Mouse (Mus musculus): ENCODE measurements around the gene Clec4n. TPM values are rescaled to one million over a fixed set of nuclear protein-coding genes. Genes with fewer than 3 reads are reported as not detected.
"Not testable (repeated sequence)": the region's sequence is repeated elsewhere in the genome, so short reads cannot be mapped to it uniquely, and the experiment has no call there.

Gene Clec4n
- polyA plus RNA-seq (2016; fragmentation: Nextera tagmentation; extraction: Ambion mirVana), result 0.22 and 0.48 TPM in 2 replicates

- WGBS, result 83% methylated on average over 3 of the region's 3 CpGs
- Histone ChIP-seq H3K4me3 (no peak within 1 kb of the TSS), H3K27ac (no peak within 1 kb of the TSS), H3K27me3 (ENCODE audit: poor library complexity, severe bottlenecking) (no peaks in the 10 kb centered on the region), H3K36me3 (replicated peaks) (no peaks in the 10 kb centered on the region), H3K9me3 (no peaks in the 10 kb centered on the region), H3K4me1 (no peaks in the 10 kb centered on the region)
- no peak for DNase-seq (ENCODE audit: extremely low spot score, low spot score)
Measured at GRCm38 (mm10) chr6:123229644-123230043, at the start of gene Clec4n. Clec4n (plus strand) TSS chr6:123229843.

GRCm38 (mm10) chr6:123184862-123185261 is 44.8 kb upstream of the Clec4n start:
- not testable (repeated sequence) for H3K4me1 ChIP-seq; H3K27me3 ChIP-seq (ENCODE audit: poor library complexity, severe bottlenecking); H3K36me3 ChIP-seq (replicated peaks); H3K27ac ChIP-seq; H3K4me3 ChIP-seq; H3K9me3 ChIP-seq; DNase-seq (ENCODE audit: extremely low spot score, low spot score)
- 84% methylated on average over 2 of the region's 2 CpGs for WGBS

DNA sequence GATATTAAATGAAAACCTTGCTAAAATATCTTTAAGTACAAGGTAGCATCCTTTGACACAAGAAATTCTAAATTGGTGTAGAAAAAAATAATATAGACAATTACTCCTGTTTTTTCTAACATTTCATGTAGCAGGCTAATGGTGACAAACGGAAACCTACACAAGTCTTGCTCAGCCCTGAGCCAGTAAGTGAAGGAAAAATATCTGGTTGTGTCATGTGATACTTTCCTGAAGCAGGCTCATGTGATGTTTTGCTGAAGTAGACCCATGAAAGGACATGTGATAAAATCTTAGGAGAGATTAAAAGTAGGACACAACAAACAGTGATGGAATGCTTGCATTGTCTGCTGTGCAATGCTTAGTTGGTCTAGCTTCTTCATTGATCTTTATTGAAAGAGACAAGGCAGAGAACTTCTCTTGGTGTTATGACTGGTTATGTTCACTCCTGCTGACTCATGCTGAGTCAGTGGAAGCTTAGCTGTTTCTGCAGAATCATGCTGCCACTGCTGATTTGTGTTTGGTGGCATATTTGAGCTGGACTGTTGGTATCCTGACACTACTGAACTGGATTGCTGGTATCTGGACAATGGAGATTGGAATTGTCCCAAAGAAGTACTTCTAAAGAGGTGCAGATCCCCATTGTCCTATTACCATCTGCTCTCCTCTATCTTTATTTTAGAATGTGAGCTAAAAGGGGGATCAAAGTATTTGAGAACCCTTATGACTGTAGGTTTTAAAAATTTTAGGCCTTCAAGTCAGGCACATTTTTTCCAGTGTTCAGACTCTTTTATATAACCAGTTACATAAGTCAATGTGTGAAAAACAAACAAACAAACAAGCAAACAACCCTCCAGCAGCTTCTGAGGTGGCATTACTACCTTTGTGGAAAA is 22.2 kb upstream of the Clec4n start:
- Histone ChIP-seq H3K4me1 (no peaks in the 10 kb centered on the region), H3K27ac (no peak overlapping the region), H3K27me3 (ENCODE audit: poor library complexity, severe bottlenecking) (no peaks in the 10 kb centered on the region), H3K4me3 (no peak overlapping the region), H3K36me3 (replicated peaks) (no peaks in the 10 kb centered on the region), H3K9me3 (no peaks in the 10 kb centered on the region)
- 90% methylated on average over 1 of the region's 1 CpGs for WGBS
- no peak for DNase-seq (ENCODE audit: extremely low spot score, low spot score)

GRCm38 (mm10) chr6:123208077-123208439 is 21.6 kb upstream of the Clec4n start:
- not testable (repeated sequence) for H3K4me1 ChIP-seq; DNase-seq (ENCODE audit: extremely low spot score, low spot score); H3K9me3 ChIP-seq

DNA sequence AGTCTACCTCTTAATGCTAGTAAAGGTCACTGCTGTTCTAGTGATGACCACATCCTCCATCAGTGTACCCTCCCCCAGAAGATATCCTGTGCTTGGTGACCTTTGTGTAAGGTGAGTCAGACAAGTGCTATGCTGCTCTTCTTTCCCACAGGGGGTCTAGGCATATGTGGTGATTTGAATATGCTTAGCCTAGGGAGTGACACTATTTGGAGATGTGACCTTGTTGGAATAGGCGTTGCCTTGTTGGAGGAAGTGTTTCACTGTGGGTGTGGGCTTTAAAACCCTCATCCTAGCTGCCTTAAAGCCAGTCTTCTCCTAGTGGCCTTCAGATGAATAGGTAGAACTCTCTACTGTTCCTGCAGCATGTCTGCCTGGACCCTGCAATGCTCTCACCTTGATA is 17.9 kb upstream of the Clec4n start:
- 89% methylated on average over 1 of the region's 1 CpGs for WGBS
- DNase-seq (ENCODE audit: extremely low spot score, low spot score), result no peak
- no peaks in the 10 kb centered on the region for H3K9me3 ChIP-seq
- no peak overlapping the region for H3K27ac ChIP-seq
- no peaks in the 10 kb centered on the region for H3K4me1 ChIP-seq
- no peak overlapping the region for H3K4me3 ChIP-seq
- H3K27me3 ChIP-seq (ENCODE audit: poor library complexity, severe bottlenecking), result no peaks in the 10 kb centered on the region
- no peaks in the 10 kb centered on the region for H3K36me3 ChIP-seq (replicated peaks)

More at GRCm38 (mm10) chr6:123208077-123208439, 21.6 kb upstream of the Clec4n start:
- H3K27ac ChIP-seq; H3K36me3 ChIP-seq (replicated peaks); H3K4me3 ChIP-seq; H3K27me3 ChIP-seq (ENCODE audit: poor library complexity, severe bottlenecking): not testable (repeated sequence)

DNA sequence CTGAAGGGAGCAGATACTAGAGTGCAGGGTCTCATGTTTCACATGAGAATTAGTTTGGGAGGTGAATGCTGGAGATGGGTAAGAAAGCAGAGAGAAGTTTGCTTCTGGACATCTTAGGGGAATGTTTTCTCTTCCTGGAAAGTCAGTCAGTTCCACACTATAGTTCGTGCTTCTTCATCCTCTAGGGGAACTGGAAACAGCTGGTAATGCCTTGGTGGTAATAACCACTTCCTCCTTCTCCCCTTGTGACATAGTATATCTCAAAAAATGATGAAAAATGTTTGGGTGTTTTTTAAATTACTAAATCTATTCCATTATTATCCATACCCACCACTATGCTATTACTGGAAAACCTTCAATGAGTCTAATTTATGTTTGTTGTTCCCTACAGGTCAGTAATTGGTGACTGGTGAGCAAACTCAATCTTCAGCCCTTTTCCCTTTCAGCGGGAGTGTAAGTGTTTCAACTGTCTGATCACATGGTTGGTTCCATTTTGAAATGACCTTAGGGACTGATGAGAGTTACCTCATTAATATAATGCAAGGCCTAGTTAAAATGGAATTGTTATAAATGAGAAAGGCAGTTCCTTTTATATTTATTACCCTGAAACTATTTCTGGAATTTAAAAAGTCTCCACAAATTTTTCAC is 2.0 kb upstream of the Clec4n start:
- WGBS, result 76% methylated on average over 2 of the region's 2 CpGs
- Histone ChIP-seq H3K27ac (no peak overlapping the region), H3K27me3 (ENCODE audit: poor library complexity, severe bottlenecking) (no peaks in the 10 kb centered on the region), H3K4me3 (no peak overlapping the region), H3K4me1 (no peaks in the 10 kb centered on the region), H3K9me3 (no peaks in the 10 kb centered on the region), H3K36me3 (replicated peaks) (no peaks in the 10 kb centered on the region)
- no peak for DNase-seq (ENCODE audit: extremely low spot score, low spot score)

DNA sequence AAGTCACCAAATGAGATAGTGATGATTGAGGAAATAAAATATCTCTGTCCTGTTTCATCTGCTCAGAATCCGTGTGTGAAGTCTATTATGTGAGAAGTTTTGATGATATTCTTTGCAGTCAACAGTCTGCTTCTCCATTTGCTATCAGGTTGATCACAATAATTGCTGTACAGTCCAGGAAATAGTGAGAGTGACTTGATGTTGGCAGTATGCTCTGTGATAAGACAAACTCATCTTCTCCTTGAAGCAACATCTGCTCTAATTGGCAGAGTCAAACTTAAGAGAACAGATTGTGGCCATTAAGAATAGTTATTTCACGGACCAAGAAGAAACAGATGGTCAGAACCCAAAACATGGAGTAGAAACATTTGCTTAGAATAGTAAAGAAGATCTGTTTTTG is 1.5 kb downstream of the Clec4n start:
- Histone ChIP-seq H3K36me3 (replicated peaks) (no peaks in the 10 kb centered on the region), H3K4me1 (no peaks in the 10 kb centered on the region), H3K27ac (no peak overlapping the region), H3K27me3 (ENCODE audit: poor library complexity, severe bottlenecking) (no peaks in the 10 kb centered on the region), H3K9me3 (no peaks in the 10 kb centered on the region), H3K4me3 (no peak overlapping the region)
- 74% methylated on average over 2 of the region's 2 CpGs for WGBS
- DNase-seq (ENCODE audit: extremely low spot score, low spot score), result no peak

- no peak overlapping the region for H3K4me3 ChIP-seq
- H3K27me3 ChIP-seq (ENCODE audit: poor library complexity, severe bottlenecking), result no peaks in the 10 kb centered on the region
- H3K36me3 ChIP-seq (replicated peaks), result no peaks in the 10 kb centered on the region
- H3K9me3 ChIP-seq, result no peaks in the 10 kb centered on the region
- H3K27ac ChIP-seq, result no peak overlapping the region
- H3K4me1 ChIP-seq, result no peaks in the 10 kb centered on the region
- no peak for DNase-seq (ENCODE audit: extremely low spot score, low spot score)
Measured at GRCm38 (mm10) chr6:123237582-123237981, 7.9 kb downstream of the Clec4n start.

GRCm38 (mm10) chr6:123244201-123244600 is 14.6 kb downstream of the Clec4n start:
- no peaks in the 10 kb centered on the region for H3K9me3 ChIP-seq
- no peaks in the 10 kb centered on the region for H3K4me1 ChIP-seq
- no peak for DNase-seq (ENCODE audit: extremely low spot score, low spot score)
- no peak overlapping the region for H3K27ac ChIP-seq
- WGBS, result 93% methylated on average over 5 of the region's 5 CpGs
- no peaks in the 10 kb centered on the region for H3K36me3 ChIP-seq (replicated peaks)
- H3K27me3 ChIP-seq (ENCODE audit: poor library complexity, severe bottlenecking), result no peaks in the 10 kb centered on the region
- no peak overlapping the region for H3K4me3 ChIP-seq

DNA sequence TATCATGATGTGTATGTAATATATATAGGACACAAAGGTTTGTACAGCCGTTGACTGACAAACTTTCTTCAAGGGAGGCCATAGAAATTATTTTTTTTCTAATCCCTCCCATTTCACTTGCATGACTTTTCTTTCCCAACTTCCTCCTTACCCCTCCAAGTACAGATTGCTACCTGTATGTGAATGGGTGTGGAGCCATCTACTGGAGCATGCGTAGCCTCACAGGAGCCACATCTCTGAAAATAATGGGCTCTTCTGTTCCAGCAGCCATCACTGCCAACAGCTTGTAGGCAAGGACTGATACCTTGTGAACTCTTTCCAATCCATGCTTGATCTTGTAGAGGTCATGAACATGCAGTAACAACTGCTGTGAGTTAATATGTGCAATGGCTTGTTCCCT is 19.2 kb downstream of the Clec4n start:
- H3K4me3 ChIP-seq; H3K9me3 ChIP-seq; DNase-seq (ENCODE audit: extremely low spot score, low spot score); H3K27me3 ChIP-seq (ENCODE audit: poor library complexity, severe bottlenecking); H3K4me1 ChIP-seq; H3K27ac ChIP-seq; H3K36me3 ChIP-seq (replicated peaks): not testable (repeated sequence)
- WGBS, result 86% methylated on average over 2 of the region's 2 CpGs

- Histone ChIP-seq H3K27ac (no peak overlapping the region), H3K36me3 (replicated peaks) (no peaks in the 10 kb centered on the region), H3K4me1 (no peaks in the 10 kb centered on the region), H3K27me3 (ENCODE audit: poor library complexity, severe bottlenecking) (no peaks in the 10 kb centered on the region), H3K9me3 (peaks cover 4% of the 10 kb centered on the region; the same call in 1 of the 2 replicates), H3K4me3 (no peak overlapping the region)
- DNase-seq (ENCODE audit: extremely low spot score, low spot score), result no peak
Measured at GRCm38 (mm10) chr6:123252735-123253134, 23.1 kb downstream of the Clec4n start.

GRCm38 (mm10) chr6:123258946-123259345 is 29.3 kb downstream of the Clec4n start:
- Histone ChIP-seq H3K36me3 (replicated peaks) (no peaks in the 10 kb centered on the region), H3K27me3 (ENCODE audit: poor library complexity, severe bottlenecking) (no peaks in the 10 kb centered on the region), H3K4me3 (no peak overlapping the region), H3K4me1 (no peaks in the 10 kb centered on the region), H3K27ac (no peak overlapping the region), H3K9me3 (no peaks in the 10 kb centered on the region)
- no peak for DNase-seq (ENCODE audit: extremely low spot score, low spot score)
- WGBS, result 82% methylated on average over 3 of the region's 3 CpGs

DNA sequence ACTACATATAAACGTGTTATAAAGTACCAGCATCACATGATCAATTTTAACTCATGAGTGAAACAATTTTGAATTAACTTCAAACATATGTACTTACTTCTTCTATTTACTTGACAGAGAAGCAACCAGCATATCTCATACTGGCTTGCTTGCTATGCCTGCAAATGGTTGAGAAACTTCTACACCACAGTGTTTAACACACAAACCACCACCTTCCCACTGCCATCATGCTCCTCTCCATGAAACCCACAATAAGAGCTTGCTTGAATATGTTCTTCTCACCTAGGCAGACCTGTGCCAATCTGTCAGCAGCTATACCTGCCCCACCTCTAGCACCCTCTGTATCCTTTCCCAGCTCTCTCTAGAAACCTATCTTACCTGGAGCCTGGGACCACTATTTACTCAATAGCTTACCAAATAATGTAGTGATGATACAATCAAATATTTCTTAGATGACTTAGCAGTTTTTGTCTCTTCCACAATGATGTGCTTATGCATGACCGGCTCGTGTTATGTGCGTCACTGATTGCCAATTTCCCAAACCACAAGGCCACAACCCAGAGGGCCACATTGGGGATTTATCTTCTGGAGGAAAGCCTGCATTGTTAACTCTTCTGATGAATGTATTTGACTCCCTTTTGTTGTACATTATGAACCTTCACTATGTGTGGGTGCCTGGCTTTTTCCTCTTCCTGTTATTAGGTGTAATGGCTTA is 30.4 kb downstream of the Clec4n start:
- 91% methylated on average over 4 of the region's 4 CpGs for WGBS
- Histone ChIP-seq H3K4me1 (no peaks in the 10 kb centered on the region), H3K27ac (no peak overlapping the region), H3K27me3 (ENCODE audit: poor library complexity, severe bottlenecking) (no peaks in the 10 kb centered on the region), H3K4me3 (no peak overlapping the region), H3K36me3 (replicated peaks) (no peaks in the 10 kb centered on the region), H3K9me3 (no peaks in the 10 kb centered on the region)
- DNase-seq (ENCODE audit: extremely low spot score, low spot score), result no peak
